Mouse (Mus musculus): ENCODE results near the gene 4921524J17Rik.

The 4921524J17Rik gene

GRCm38 (mm10) chr8:85379142-85379781 lies 53.4 kb downstream of the 4921524J17Rik start:
- no peak for DNase-seq

- no peak for DNase-seq
Observed at GRCm38 (mm10) chr8:85376516-85376915, 56.1 kb downstream of the 4921524J17Rik start.

- no peak for DNase-seq
Observed at GRCm38 (mm10) chr8:85374286-85374685, 58.3 kb downstream of the 4921524J17Rik start.

- DNase-seq: no peak
Observed at GRCm38 (mm10) chr8:85373435-85374039, 59.1 kb downstream of the 4921524J17Rik start.

GRCm38 (mm10) chr8:85372465-85372839 lies 60.2 kb downstream of the 4921524J17Rik start:
- no peak for DNase-seq

GRCm38 (mm10) chr8:85371736-85372464 lies 60.7 kb downstream of the 4921524J17Rik start:
- DNase-seq: no peak

GRCm38 (mm10) chr8:85365176-85365575 lies 67.5 kb downstream of the 4921524J17Rik start:
- DNase-seq: no peak

GRCm38 (mm10) chr8:85364628-85365027 lies 68.0 kb downstream of the 4921524J17Rik start:
- DNase-seq: no peak

- DNase-seq: no peak
Observed at GRCm38 (mm10) chr8:85363406-85363805, 69.2 kb downstream of the 4921524J17Rik start.

- no peak for DNase-seq
Observed at GRCm38 (mm10) chr8:85362211-85362610, 70.4 kb downstream of the 4921524J17Rik start.

All from cerebellum, adult 9-11 months (tissue).